9 mouse cellular contexts compared by ENCODE assay signal in the genomic region with DNA sequence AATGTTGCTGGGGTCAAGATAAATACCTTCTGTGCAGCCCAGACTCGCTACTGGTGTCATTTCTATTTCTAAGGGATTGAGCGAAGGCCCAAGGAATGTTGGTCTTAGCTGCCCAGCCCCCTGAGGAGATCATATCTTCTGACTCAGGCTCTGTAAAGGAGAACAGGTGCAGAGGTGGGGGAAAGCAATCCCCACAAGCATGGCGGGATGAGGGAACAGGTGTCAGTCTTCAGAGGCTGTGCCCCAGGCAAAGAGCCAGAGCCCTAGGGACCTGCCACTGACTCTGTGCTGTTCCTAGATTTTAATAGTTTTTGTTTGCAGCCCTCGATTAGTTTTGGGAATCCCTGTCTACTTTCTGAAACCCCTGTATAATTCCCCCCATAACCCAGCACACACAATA. TPM values are rescaled to one million over a fixed set of nuclear protein-coding genes. Genes with fewer than 3 reads are reported as not detected.
DNase-seq lines count a peak whose midpoint lies in the region; ATAC-seq and TF ChIP-seq lines count a peak whose summit lies in the region.
"Had no signal": no experiment of that assay in that cellular context is flagged by ENCODE, and none has a peak within 500 bp of the region (broad histone marks: within the 10 kb centered on the region; RNA-seq: fewer than 3 reads in every experiment).

No protein-coding gene starts in this region.

- H3K4me2 ChIP-seq in lung, embryonic 14.5 days = peak overlapping the region; percentile 86; the same call in 1 of the 2 replicates
- H3K4me2 ChIP-seq in limb, embryonic 12.5 days = peak overlapping the region; percentile 74; the same call in 1 of the 2 replicates
- H3K4me2 ChIP-seq in neural tube, embryonic 15.5 days = peak overlapping the region; percentile 81; the same call in 1 of the 2 replicates

- intact Hi-C loops in gastrocnemius, adult 2 months (cut with DNase I) = loop anchor here (2.0 to 10.0 kb wide), 3 partner anchors 53 to 326 kb away; a partner anchor contains a TSS

- H3K9me3 ChIP-seq in lung, embryonic 14.5 days (ENCODE audit: low read depth, low read length) = no peaks in the 10 kb centered on the region
- no peaks in the 10 kb centered on the region for H3K9me3 ChIP-seq in limb, embryonic 12.5 days
- no peaks in the 10 kb centered on the region for H3K9me3 ChIP-seq in neural tube, embryonic 15.5 days (replicated peaks)
- H3K9me3 ChIP-seq: forebrain, embryonic 15.5 days had no signal

- no peaks in the 10 kb centered on the region for H3K36me3 ChIP-seq in lung, embryonic 14.5 days (ENCODE audit: insufficient read depth)
- no peaks in the 10 kb centered on the region for H3K36me3 ChIP-seq in limb, embryonic 12.5 days
- no peaks in the 10 kb centered on the region for H3K36me3 ChIP-seq in neural tube, embryonic 15.5 days
- H3K36me3 ChIP-seq: forebrain, embryonic 15.5 days had no signal

- 0 out of 2 replicates have a peak, but pooled peaks have one; percentile 4 for ATAC-seq in lung, embryonic 14.5 days (ENCODE audit: insufficient read depth)
- no peak for ATAC-seq in limb, embryonic 12.5 days (ENCODE audit: insufficient number of reproducible peaks, insufficient read depth, low FRiP score, low TSS enrichment, low read depth)
- no peak for ATAC-seq in neural tube, embryonic 15.5 days (ENCODE audit: low FRiP score)

- H3K4me3 ChIP-seq in lung, embryonic 14.5 days (ENCODE audit: low read depth, low read length) = no peak overlapping the region
- H3K4me3 ChIP-seq in lung, adult 2 months (replicated peaks; ENCODE audit: extremely low read depth, low read depth, low read length) = no peak overlapping the region
- H3K4me3 ChIP-seq in gastrocnemius, adult 2 months = peak overlapping the region; percentile 87
- H3K4me3 ChIP-seq in limb, embryonic 12.5 days (replicated peaks) = no peak overlapping the region
- no peak overlapping the region for H3K4me3 ChIP-seq in neural tube, embryonic 15.5 days (replicated peaks)

- no peak for TF ChIP-seq CTCF in lung, embryonic 14.5 days (IDR thresholded peaks at IDR 0.05; ENCODE audit: low read depth)
- TF ChIP-seq CTCF in lung, adult 2 months (IDR thresholded peaks at IDR 0.05; ENCODE audit: insufficient read depth, low read length) = no peak
- no peak for TF ChIP-seq CTCF in gastrocnemius, adult 2 months (IDR thresholded peaks at IDR 0.05)

- no peak for DNase-seq in lung, embryonic 14.5 days
- DNase-seq in lung, adult 2 months = no peak
- peak; percentile 84 for DNase-seq in gastrocnemius, adult 2 months
- DNase-seq in frontal cortex, postnatal 25 days (ENCODE audit: low spot score in 2 of 2) = no peak
- no peak for DNase-seq in ovary, postnatal 10 days (ENCODE audit: low spot score)

- H3K4me1 ChIP-seq in lung, embryonic 14.5 days (ENCODE audit: insufficient read depth) = no peaks in the 10 kb centered on the region
- H3K4me1 ChIP-seq in lung, adult 2 months (ENCODE audit: control insufficient read depth, insufficient read depth, low read length) = no peaks in the 10 kb centered on the region; the same call in none of the 2 replicates
- H3K4me1 ChIP-seq in limb, embryonic 12.5 days (replicated peaks) = peaks cover 21% of the 10 kb centered on the region
- peaks cover 27% of the 10 kb centered on the region for H3K4me1 ChIP-seq in neural tube, embryonic 15.5 days

- WGBS in lung, embryonic 14.5 days = 71% methylated on average over 4 of the region's 4 CpGs
- 90% methylated on average over 4 of the region's 4 CpGs for WGBS in lung, adult 2 months
- 60% methylated on average over 4 of the region's 4 CpGs for WGBS in limb, embryonic 12.5 days
- WGBS in neural tube, embryonic 15.5 days = 88% methylated on average over 4 of the region's 4 CpGs

- no peaks in the 10 kb centered on the region for H3K27me3 ChIP-seq in lung, embryonic 14.5 days (ENCODE audit: insufficient read depth, low read length)
- no peaks in the 10 kb centered on the region for H3K27me3 ChIP-seq in limb, embryonic 12.5 days
- H3K27me3 ChIP-seq in neural tube, embryonic 15.5 days (replicated peaks) = no peaks in the 10 kb centered on the region
- H3K27me3 ChIP-seq: forebrain, embryonic 15.5 days had no signal

- no peak overlapping the region for H3K27ac ChIP-seq in lung, embryonic 14.5 days (ENCODE audit: low read depth)
- H3K27ac ChIP-seq in gastrocnemius, adult 2 months = peak overlapping the region; percentile 97
- H3K27ac ChIP-seq in limb, embryonic 12.5 days = peak overlapping the region; percentile 82; the same call in 1 of the 2 replicates
- H3K27ac ChIP-seq in neural tube, embryonic 15.5 days (replicated peaks) = no peak overlapping the region
- H3K27ac ChIP-seq: forebrain, embryonic 15.5 days; liver, embryonic 14.5 days had no signal

- no peak overlapping the region for H3K9ac ChIP-seq in lung, embryonic 14.5 days
- H3K9ac ChIP-seq in limb, embryonic 12.5 days (replicated peaks) = no peak overlapping the region
- H3K9ac ChIP-seq in neural tube, embryonic 15.5 days (replicated peaks) = no peak overlapping the region
- H3K9ac ChIP-seq: liver, embryonic 14.5 days had no signal

- TF ChIP-seq POLR2A in lung, adult 2 months (IDR thresholded peaks at IDR 0.05; ENCODE audit: borderline replicate concordance, extremely low read depth, low read depth, low read length) = no peak

RNA-seq across cellular contexts. Expression of a gene that starts 0.7 kb away (rescaled TPM):
- polyA plus RNA-seq in lung, embryonic 14.5 days (2014; fragmentation: Nextera tagmentation; extraction: Ambion mirVana) = 93.7 and 98.3 TPM in 2 replicates
- polyA plus RNA-seq in lung, adult 2 months (2012; rRNA removed) = 27.9 and 49.9 TPM in 2 replicates
- total RNA-seq in gastrocnemius, adult 2 months (2021) = 10 to 100 TPM; 55.5 to 67.5 TPM
- polyA plus RNA-seq in limb, embryonic 12.5 days (2016; fragmentation: Nextera tagmentation; extraction: Ambion mirVana) = 65.6 and 66.0 TPM in 2 replicates
- polyA plus RNA-seq in neural tube, embryonic 15.5 days (2015; fragmentation: Nextera tagmentation; extraction: Ambion mirVana) = 86.0 and 89.8 TPM in 2 replicates

RNA-seq across cellular contexts. Expression of a gene that starts 52.5 kb away (rescaled TPM):
- polyA plus RNA-seq in lung, embryonic 14.5 days (2014; fragmentation: Nextera tagmentation; extraction: Ambion mirVana) = 6.8 and 6.9 TPM in 2 replicates
- polyA plus RNA-seq in lung, adult 2 months (2012; rRNA removed) = 2.1 and 2.4 TPM in 2 replicates
- 10 to 100 TPM; 59.8 to 69.4 TPM for total RNA-seq in gastrocnemius, adult 2 months (2021)
- 1.3 and 1.4 TPM in 2 replicates for polyA plus RNA-seq in limb, embryonic 12.5 days (2016; fragmentation: Nextera tagmentation; extraction: Ambion mirVana)
- polyA plus RNA-seq in neural tube, embryonic 15.5 days (2015; fragmentation: Nextera tagmentation; extraction: Ambion mirVana) = 4.4 and 5.9 TPM in 2 replicates

Comparison
In these comparisons a context has a peak if more than half of its experiments do, and no peak if none do; other contexts are left out.
1. H3K27ac ChIP-seq: peak in gastrocnemius, adult 2 months (single experiment) and limb, embryonic 12.5 days (single experiment); none in lung, embryonic 14.5 days (single experiment) and neural tube, embryonic 15.5 days (single experiment).
2. Peak in every context shown above with its lines, with median percentiles within 50 percentile points of each other: H3K4me2 ChIP-seq.